Mouse (Mus musculus): ENCODE measurements around the gene Mre11a.
"Not testable (repeated sequence)": the region's sequence is repeated elsewhere in the genome, so short reads cannot be mapped to it uniquely, and the experiment has no call there.

The Mre11a gene

DNA sequence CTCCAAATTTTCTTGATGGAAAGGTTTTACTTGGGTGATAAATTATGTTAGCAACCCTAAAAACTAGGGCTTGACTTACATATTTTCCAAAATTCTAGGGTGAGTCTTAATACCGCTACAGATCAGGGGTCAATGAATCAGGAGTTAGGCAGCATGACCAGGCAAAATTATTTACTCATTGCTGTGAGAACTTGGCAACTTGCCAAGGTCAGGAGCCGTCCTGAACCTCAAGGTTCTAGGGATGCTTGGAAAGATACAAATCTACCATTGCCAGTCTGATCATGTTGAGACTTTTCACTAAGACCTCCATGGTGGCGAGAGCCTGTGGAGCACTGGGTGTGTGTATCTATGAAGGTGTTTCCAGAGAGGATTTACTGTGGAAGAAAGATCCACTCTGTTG lies 87.1 kb downstream of the Mre11a start:
- DNase-seq = no peak

DNA sequence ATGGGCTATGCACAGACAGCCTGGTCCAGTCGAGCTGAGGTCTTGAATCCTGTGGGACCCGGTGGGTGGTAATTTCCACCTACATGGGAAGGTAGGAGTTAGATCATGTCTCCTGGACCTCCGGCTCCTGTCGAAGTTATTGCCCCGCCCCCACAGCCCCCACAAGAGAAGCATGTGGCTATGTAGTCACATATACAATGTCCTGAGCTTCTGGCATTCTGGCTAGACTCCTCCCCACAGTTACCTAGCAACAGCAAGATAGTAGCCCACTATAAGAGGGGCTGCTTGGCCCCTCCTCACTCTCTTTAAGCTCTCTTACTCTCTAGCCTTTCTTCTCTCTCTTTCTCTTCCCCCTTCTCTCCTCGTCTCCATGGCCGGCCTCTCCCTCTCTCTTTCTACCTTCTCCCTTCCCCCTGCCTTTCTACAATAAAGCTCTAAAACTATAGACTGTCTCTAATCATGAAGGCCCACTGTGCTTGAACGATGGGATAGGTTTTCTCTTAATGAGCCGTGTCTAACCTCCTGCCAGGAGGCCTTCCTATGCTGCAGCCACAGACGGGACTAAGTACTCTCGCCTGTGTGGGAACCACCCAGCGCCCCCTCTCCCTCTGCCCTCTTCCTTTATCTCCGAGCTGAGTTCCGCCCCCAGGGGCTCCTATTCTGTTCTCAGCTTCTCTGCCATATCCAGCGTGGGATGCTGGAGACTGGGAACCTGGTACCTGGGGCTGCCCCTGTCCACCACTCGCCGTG lies 87.9 kb downstream of the Mre11a start:
- DNase-seq = no peak

DNA sequence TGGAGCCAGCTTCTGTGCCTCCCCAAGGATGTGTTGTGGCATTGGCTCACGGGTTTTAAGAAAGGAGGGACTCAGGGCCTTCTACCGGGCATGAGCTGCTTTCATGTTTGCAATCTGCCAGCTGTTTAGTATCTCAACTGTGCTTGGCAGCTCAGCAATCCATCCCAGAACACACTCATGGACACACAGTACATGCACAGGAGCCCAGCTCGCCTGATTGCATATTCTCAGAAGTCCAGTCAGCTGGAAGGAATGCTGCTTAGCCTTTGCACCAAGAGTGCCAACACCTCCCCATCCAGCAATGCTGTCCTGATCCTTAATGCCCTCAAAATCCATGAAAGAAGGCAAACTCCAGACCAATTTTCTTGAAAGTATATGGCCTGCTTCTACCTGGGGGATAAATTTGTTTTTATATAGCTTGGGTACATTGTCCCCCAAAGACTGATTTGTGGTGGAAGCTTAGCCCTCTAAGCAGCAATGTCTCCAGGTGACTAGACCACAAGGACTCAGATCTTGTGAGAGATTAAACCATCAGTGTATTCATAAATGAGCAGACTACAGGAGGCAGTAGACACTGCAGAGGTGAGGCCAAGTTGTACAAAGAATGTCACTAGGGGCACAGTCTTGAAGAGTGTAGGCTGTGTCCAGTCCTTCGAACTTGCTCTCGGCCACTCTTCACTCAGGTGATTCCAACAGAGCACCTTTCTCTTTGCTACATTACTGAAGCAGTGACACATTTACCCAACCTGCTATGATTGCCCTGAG lies 91.5 kb downstream of the Mre11a start:
- DNase-seq = no peak

DNA sequence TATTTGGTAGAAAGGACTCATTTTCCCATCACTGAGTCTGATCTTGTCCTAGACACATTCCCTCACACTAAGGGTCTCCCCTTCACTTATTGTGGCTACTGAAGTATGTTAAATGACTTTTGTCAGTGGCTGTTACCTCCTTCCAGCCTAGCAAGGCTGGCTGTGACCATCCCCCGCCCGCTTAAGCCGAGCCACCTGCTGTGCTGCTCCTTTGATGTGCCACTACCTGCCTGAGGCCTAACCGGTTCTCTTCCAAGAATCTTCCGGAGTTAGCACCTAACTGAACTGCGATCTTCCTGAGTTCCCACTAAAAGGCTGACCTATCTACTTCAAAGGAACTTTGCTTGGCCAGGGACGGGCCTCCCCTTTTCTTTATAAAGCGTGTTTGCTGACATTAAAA lies 92.1 kb downstream of the Mre11a start:
- DNase-seq = not testable (repeated sequence)

DNA sequence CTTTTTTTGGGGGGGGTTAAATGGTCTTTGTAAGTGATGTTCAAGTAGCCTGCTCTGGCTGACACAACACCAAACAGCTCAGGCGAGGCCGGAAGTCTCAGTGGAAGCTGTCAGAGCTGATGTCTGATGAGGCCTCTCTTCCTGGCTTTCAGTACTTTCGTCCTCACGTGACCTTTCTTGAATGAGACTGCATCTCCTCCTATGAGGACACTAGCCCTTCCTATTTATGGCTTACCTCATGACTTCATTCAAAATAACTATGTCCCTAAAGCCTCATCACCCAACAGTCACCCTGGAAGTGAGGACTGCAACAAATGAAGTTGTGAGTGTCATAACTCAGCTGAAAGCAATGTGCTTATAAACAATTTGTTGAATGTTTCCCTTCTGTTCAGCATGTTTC lies 100.2 kb downstream of the Mre11a start:
- no peak for DNase-seq

DNA sequence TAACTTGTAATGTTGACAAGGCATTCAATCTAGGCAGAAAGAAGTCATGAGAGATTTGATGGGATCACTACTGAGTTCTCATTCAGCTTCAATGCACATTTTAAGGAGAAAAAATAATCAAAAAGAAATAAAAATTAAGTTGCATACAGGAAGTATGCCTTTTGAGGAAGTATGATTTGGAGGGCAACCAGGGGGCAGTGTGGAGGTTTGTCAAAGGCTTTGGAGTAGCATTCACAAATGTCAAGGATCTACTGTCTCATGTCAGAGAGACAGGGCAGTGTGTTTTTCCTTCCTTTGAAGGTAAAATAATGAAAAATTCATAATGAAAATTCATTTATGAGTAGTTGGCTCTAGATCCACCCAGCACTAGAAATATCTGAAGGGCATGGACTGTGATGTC lies 100.7 kb downstream of the Mre11a start:
- no peak for DNase-seq

DNA sequence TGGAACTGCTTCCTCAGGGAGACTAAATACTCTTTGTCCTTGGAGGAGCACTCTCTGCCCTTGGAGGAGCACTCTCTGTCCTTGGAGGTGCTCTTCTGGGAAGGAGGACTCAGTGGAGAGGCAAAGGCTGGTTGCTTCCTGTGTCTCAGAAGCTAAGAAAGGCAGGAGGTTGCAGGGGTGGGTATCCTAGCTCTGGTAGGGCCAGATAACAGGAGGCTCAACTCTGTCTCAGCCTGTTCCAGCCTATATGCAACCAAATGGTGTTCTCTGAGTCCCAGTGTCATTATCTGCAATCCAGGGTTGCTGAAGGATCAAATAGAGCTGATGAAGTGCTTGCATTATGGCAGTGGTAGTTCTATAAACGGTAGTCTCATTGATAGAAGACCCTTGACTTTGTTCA lies 101.5 kb downstream of the Mre11a start:
- no peak for DNase-seq

Data from cerebellum, postnatal 36 days (tissue).